Mouse (Mus musculus): ENCODE data around the gene Med22. TPM values are rescaled to one million over a fixed set of nuclear protein-coding genes. Genes with fewer than 3 reads are reported as not detected.
A peak's percentile ranks its signal among the peaks of the same experiment; 100 is the strongest.

Med22 gene
- polyA plus RNA-seq, 1 experiment from 2014 or later, result 45.4 TPM

GRCm38 (mm10) chr2:26910994-26911765, 703 bp upstream of the Med22 start:
- Histone ChIP-seq H3K4me2 (ENCODE audit: low read depth, low read length) (peak overlapping the region; percentile 99), H3K9me3 (replicated peaks; ENCODE audit: control insufficient read depth, low read length) (no peaks in the 10 kb centered on the region), H3K9ac (ENCODE audit: low read length) (peak overlapping the region; percentile 94), H3K27me3 (ENCODE audit: control insufficient read depth, insufficient read depth, low read length) (no peaks in the 10 kb centered on the region), H3K4me3 (ENCODE audit: low read length) (peak overlapping the region; percentile 91), H3K4me1 (ENCODE audit: control insufficient read depth, insufficient read depth, low read length) (peaks cover 33% of the 10 kb centered on the region), H3K27ac (ENCODE audit: low read length) (peak overlapping the region; percentile 81), H3K36me3 (ENCODE audit: control insufficient read depth, insufficient read depth) (peaks cover 39% of the 10 kb centered on the region)
- ATAC-seq (replicated peaks; ENCODE audit: extremely low read depth, insufficient read depth, low FRiP score), result peak; percentile 45
- under 1% methylated on average over 37 of the region's 37 CpGs for WGBS

GRCm38 (mm10) chr2:26909387-26909784, 1.1 kb downstream of the Med22 start:
- Histone ChIP-seq H3K27me3 (ENCODE audit: control insufficient read depth, insufficient read depth, low read length) (no peaks in the 10 kb centered on the region), H3K9ac (ENCODE audit: low read length) (peak overlapping the region; percentile 94), H3K27ac (ENCODE audit: low read length) (peak overlapping the region; percentile 92), H3K4me1 (ENCODE audit: control insufficient read depth, insufficient read depth, low read length) (peaks cover 25% of the 10 kb centered on the region), H3K9me3 (replicated peaks; ENCODE audit: control insufficient read depth, low read length) (no peaks in the 10 kb centered on the region), H3K4me2 (ENCODE audit: low read depth, low read length) (peak overlapping the region; percentile 89), H3K4me3 (ENCODE audit: low read length) (peak overlapping the region; percentile 91), H3K36me3 (ENCODE audit: control insufficient read depth, insufficient read depth) (peaks cover 42% of the 10 kb centered on the region)
- no peak for ATAC-seq (replicated peaks; ENCODE audit: extremely low read depth, insufficient read depth, low FRiP score)

DNA sequence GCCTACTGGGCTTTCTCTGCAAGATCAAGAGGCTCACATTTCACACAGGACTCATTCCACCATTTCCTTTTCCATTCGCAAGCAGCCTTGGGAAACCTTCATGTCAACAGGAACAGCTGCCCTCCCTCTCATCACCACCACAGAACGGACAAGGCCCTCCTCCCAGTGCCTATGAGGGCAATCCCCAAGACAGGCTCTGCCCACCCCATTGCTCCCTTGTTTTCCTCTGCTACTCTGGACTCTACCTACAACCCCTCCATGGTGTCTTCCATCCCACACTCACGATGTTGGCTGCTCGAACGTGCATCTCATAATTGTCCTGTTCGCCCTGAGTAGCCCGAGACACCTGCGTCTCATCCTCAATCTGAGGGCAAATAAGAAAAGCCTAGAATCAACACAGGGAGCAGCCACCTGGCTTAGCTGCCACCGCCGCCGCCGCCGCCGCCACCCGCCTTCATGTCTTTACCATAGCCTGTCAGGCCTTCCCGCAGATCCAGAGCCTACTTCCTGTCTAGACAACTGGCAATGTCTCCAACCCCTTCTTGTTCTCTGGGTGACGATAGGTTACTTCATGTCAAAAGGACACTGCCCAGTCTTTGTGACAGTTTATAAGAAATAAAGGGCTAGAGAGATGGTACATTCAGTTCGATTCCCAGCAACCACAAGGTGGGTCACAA, 1.6 kb downstream of the Med22 start:
- ATAC-seq (replicated peaks; ENCODE audit: extremely low read depth, insufficient read depth, low FRiP score), result no peak
- Histone ChIP-seq H3K27ac (ENCODE audit: low read length) (no peak overlapping the region), H3K27me3 (ENCODE audit: control insufficient read depth, insufficient read depth, low read length) (no peaks in the 10 kb centered on the region), H3K4me1 (ENCODE audit: control insufficient read depth, insufficient read depth, low read length) (peaks cover 25% of the 10 kb centered on the region), H3K4me3 (ENCODE audit: low read length) (peak overlapping the region; percentile 91), H3K36me3 (ENCODE audit: control insufficient read depth, insufficient read depth) (peaks cover 36% of the 10 kb centered on the region), H3K4me2 (ENCODE audit: low read depth, low read length) (peak overlapping the region; percentile 89), H3K9ac (ENCODE audit: low read length) (peak overlapping the region; percentile 42), H3K9me3 (replicated peaks; ENCODE audit: control insufficient read depth, low read length) (no peaks in the 10 kb centered on the region)
- 74% methylated on average over 18 of the region's 18 CpGs for WGBS

- ATAC-seq (replicated peaks; ENCODE audit: extremely low read depth, insufficient read depth, low FRiP score), result no peak
- H3K36me3 ChIP-seq (ENCODE audit: control insufficient read depth, insufficient read depth), result peaks cover 19% of the 10 kb centered on the region
- H3K27ac ChIP-seq (ENCODE audit: low read length), result no peak overlapping the region
- no peak overlapping the region for H3K4me3 ChIP-seq (ENCODE audit: low read length)
- H3K9me3 ChIP-seq (replicated peaks; ENCODE audit: control insufficient read depth, low read length), result no peaks in the 10 kb centered on the region
- H3K4me1 ChIP-seq (ENCODE audit: control insufficient read depth, insufficient read depth, low read length), result peaks cover 27% of the 10 kb centered on the region
- H3K9ac ChIP-seq (ENCODE audit: low read length), result no peak overlapping the region
- 56% methylated on average over 4 of the region's 4 CpGs for WGBS
- no peaks in the 10 kb centered on the region for H3K27me3 ChIP-seq (ENCODE audit: control insufficient read depth, insufficient read depth, low read length)
- H3K4me2 ChIP-seq (ENCODE audit: low read depth, low read length), result no peak overlapping the region
These were observed 3.4 kb downstream of the Med22 start for GRCm38 (mm10) chr2:26907109-26907508.

DNA sequence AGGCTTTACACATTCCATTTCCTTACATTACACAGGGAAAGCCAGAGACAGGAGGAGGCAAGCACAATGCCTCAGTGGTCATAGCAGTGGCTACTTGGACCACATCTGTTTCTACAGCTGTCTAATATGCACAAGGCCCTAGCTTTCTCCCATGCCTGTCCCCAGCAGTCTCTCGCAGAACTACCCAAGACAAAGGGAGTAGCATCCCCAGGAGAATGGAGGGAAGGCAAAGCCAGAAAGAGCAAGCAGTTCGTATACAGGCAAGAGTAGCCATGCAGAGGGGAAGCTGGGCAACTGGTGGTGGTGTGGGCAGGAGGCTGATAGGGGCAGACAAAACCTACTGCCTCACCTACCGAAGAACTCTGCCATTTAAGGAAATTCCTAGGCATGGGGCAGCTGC, 4.0 kb downstream of the Med22 start:
- ATAC-seq (replicated peaks; ENCODE audit: extremely low read depth, insufficient read depth, low FRiP score), result no peak
- no peak overlapping the region for H3K4me3 ChIP-seq (ENCODE audit: low read length)
- WGBS, result 96% methylated on average over 3 of the region's 3 CpGs
- H3K9me3 ChIP-seq (replicated peaks; ENCODE audit: control insufficient read depth, low read length), result no peaks in the 10 kb centered on the region
- H3K27me3 ChIP-seq (ENCODE audit: control insufficient read depth, insufficient read depth, low read length), result no peaks in the 10 kb centered on the region
- peaks cover 18% of the 10 kb centered on the region for H3K36me3 ChIP-seq (ENCODE audit: control insufficient read depth, insufficient read depth)
- H3K4me1 ChIP-seq (ENCODE audit: control insufficient read depth, insufficient read depth, low read length), result peaks cover 25% of the 10 kb centered on the region
- no peak overlapping the region for H3K4me2 ChIP-seq (ENCODE audit: low read depth, low read length)
- no peak overlapping the region for H3K27ac ChIP-seq (ENCODE audit: low read length)
- H3K9ac ChIP-seq (ENCODE audit: low read length), result no peak overlapping the region

DNA sequence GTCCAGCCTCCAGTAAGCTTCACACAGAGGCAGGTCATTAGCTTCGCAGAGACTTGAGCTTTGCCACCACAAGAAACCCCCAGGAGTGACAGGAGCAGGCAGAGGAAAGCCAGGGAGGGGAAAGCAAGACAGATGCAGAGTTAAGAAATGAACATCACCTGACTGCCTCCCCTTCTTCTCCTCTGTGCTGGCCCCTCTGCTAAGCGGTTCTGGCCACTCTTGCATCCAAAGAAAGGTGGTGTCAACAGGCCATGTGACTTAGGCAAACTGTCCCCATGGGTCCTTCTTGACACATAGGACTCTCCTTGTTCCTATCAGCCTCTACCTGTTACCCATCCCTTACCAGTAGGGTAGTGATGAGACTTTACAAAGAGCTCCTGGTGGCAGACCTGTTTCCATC, 4.5 kb downstream of the Med22 start:
- no peak for ATAC-seq (replicated peaks; ENCODE audit: extremely low read depth, insufficient read depth, low FRiP score)

GRCm38 (mm10) chr2:26903311-26903710, 7.2 kb downstream of the Med22 start:
- H3K4me2 ChIP-seq (ENCODE audit: low read depth, low read length), result peak overlapping the region; percentile 73
- peaks cover 11% of the 10 kb centered on the region for H3K4me1 ChIP-seq (ENCODE audit: control insufficient read depth, insufficient read depth, low read length)
- peak overlapping the region; percentile 74 for H3K9ac ChIP-seq (ENCODE audit: low read length)
- H3K27me3 ChIP-seq (ENCODE audit: control insufficient read depth, insufficient read depth, low read length), result no peaks in the 10 kb centered on the region
- 14% methylated on average over 7 of the region's 7 CpGs for WGBS
- H3K36me3 ChIP-seq (ENCODE audit: control insufficient read depth, insufficient read depth), result peaks cover 33% of the 10 kb centered on the region
- H3K4me3 ChIP-seq (ENCODE audit: low read length), result peak overlapping the region; percentile 61
- no peaks in the 10 kb centered on the region for H3K9me3 ChIP-seq (replicated peaks; ENCODE audit: control insufficient read depth, low read length)
- H3K27ac ChIP-seq (ENCODE audit: low read length), result peak overlapping the region; percentile 65
- no peak for ATAC-seq (replicated peaks; ENCODE audit: extremely low read depth, insufficient read depth, low FRiP score)

More for the DNA sequence above, 4.5 kb downstream of the Med22 start:
- H3K4me2 ChIP-seq (ENCODE audit: low read depth, low read length), result no peak overlapping the region
- H3K9ac ChIP-seq (ENCODE audit: low read length), result no peak overlapping the region
- no peaks in the 10 kb centered on the region for H3K27me3 ChIP-seq (ENCODE audit: control insufficient read depth, insufficient read depth, low read length)
- WGBS, result 75% methylated on average over 2 of the region's 2 CpGs
- peaks cover 25% of the 10 kb centered on the region for H3K4me1 ChIP-seq (ENCODE audit: control insufficient read depth, insufficient read depth, low read length)
- H3K9me3 ChIP-seq (replicated peaks; ENCODE audit: control insufficient read depth, low read length), result no peaks in the 10 kb centered on the region
- H3K36me3 ChIP-seq (ENCODE audit: control insufficient read depth, insufficient read depth), result peaks cover 18% of the 10 kb centered on the region
- H3K4me3 ChIP-seq (ENCODE audit: low read length), result no peak overlapping the region
- no peak overlapping the region for H3K27ac ChIP-seq (ENCODE audit: low read length)

GRCm38 (mm10) chr2:26902467-26903220, 7.8 kb downstream of the Med22 start, which contains the start of gene Surf6:
Gene Surf6, minus strand, starts transcription at chr2:26902879.
- peak; percentile 93 for ATAC-seq (replicated peaks; ENCODE audit: extremely low read depth, insufficient read depth, low FRiP score)
- peak within 1 kb of the TSS; percentile 73 for H3K4me2 ChIP-seq (ENCODE audit: low read depth, low read length)
- WGBS, result under 1% methylated on average over 41 of the region's 41 CpGs
- H3K4me3 ChIP-seq (ENCODE audit: low read length), result peak within 1 kb of the TSS; percentile 61
- H3K36me3 ChIP-seq (ENCODE audit: control insufficient read depth, insufficient read depth), result peaks cover 32% of the 10 kb centered on the region
- H3K9ac ChIP-seq (ENCODE audit: low read length), result peak within 1 kb of the TSS; percentile 74
- H3K27ac ChIP-seq (ENCODE audit: low read length), result peak within 1 kb of the TSS; percentile 65
- no peaks in the 10 kb centered on the region for H3K27me3 ChIP-seq (ENCODE audit: control insufficient read depth, insufficient read depth, low read length)
- H3K9me3 ChIP-seq (replicated peaks; ENCODE audit: control insufficient read depth, low read length), result no peaks in the 10 kb centered on the region
- H3K4me1 ChIP-seq (ENCODE audit: control insufficient read depth, insufficient read depth, low read length), result peaks cover 11% of the 10 kb centered on the region
